Mouse (Mus musculus): ENCODE measurements around the gene Gm9112. TPM values are rescaled to one million over a fixed set of nuclear protein-coding genes. Genes with fewer than 3 reads are reported as not detected.
"Not testable (repeated sequence)": the region's sequence is repeated elsewhere in the genome, so short reads cannot be mapped to it uniquely, and the experiment has no call there.

Gm9112 gene
- not detected in 2 replicates for polyA plus RNA-seq (2014; fragmentation: Nextera tagmentation; extraction: Ambion mirVana)

DNA sequence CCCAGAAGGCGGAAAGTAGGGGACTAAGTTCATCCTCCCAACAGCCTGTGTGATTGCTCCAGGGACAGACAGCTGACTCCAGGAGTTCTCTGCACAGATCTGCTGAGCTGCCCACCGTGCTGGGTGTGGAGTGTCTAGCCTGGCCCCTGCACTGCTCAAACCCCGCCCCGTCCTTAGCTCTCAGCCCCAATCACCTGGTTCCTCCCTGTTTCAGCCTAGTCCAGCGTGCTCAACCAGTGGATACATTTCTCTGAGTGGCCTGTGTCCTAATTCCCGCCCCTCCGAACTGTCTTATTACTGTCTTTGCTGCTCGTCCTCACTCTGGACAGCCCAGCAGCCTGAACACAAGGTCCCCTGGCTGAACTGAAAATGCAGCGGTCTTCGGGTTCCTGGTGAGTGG, at the start of gene Gm9112, which contains the start of gene Dmrtc1b:
TSS of gene Gm9112 (minus strand) at position 101 of the 400 bp plus-strand sequence.
TSS of gene Dmrtc1b (plus strand) at position 331 of the 400 bp plus-strand sequence.
- H3K27ac ChIP-seq (replicated peaks; ENCODE audit: low read depth, low read length): not testable (repeated sequence)
- WGBS: 84% methylated on average over 7 of the region's 10 CpGs

DNA sequence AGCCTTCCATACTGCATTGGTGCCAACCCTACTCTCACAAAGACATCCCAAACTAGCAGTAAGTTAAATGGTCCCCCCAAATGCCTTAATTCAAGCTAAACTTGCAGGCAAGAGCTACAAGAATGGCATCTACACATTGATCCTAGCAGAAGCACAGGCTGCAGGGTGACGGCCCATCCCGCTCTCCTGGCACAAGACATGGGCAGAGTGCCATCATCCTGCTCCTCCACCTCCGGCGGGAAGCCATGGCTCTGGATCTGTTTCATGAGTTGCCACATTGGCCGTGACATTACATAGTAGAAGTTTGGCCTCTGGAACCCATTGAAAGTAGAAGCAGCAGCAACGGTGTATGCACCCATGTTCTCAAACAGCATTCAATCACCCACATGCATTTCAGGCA, 16.8 kb upstream of the Gm9112 start:
- not testable (repeated sequence) for H3K9me3 ChIP-seq (ENCODE audit: control insufficient read depth, low read length); ATAC-seq (ENCODE audit: low FRiP score, low TSS enrichment); H3K9ac ChIP-seq (replicated peaks; ENCODE audit: low read length); H3K27ac ChIP-seq (replicated peaks; ENCODE audit: low read depth, low read length); H3K36me3 ChIP-seq (ENCODE audit: control insufficient read depth, insufficient read depth, low read length); H3K27me3 ChIP-seq (ENCODE audit: control insufficient read depth, insufficient read depth, low read length); DNase-seq; H3K4me3 ChIP-seq (replicated peaks; ENCODE audit: low read depth, low read length); H3K4me1 ChIP-seq (ENCODE audit: control insufficient read depth, insufficient read depth, low read length); H3K4me2 ChIP-seq (ENCODE audit: low read length)
- 95% methylated on average over 6 of the region's 6 CpGs for WGBS

More for the DNA sequence above, at the start of gene Gm9112, which contains the start of gene Dmrtc1b:
- not testable (repeated sequence) for ATAC-seq (ENCODE audit: low FRiP score, low TSS enrichment); H3K4me1 ChIP-seq (ENCODE audit: control insufficient read depth, insufficient read depth, low read length); H3K27me3 ChIP-seq (ENCODE audit: control insufficient read depth, insufficient read depth, low read length); H3K36me3 ChIP-seq (ENCODE audit: control insufficient read depth, insufficient read depth, low read length); DNase-seq; H3K9ac ChIP-seq (replicated peaks; ENCODE audit: low read length); H3K4me3 ChIP-seq (replicated peaks; ENCODE audit: low read depth, low read length); H3K4me2 ChIP-seq (ENCODE audit: low read length); H3K9me3 ChIP-seq (ENCODE audit: control insufficient read depth, low read length)

DNA sequence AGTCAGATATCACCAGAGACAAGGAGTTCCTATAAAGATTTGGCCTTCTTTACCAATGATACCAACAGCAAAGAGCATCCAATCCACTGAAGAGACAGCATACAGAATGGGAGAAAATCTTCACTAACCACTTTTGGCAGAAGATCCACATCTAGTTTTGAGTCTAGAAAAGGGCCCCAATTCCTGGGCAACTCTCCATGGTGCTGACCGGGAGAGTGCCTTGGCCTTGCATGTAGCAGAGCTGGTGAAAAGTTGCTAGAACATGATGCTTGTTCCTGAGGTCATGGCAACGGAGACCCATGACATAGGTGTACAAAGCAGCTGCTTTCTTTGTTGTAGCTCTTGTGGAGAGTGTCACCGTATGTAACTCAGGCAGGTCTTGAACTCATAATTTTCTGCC, 6.8 kb downstream of the Gm9112 start:
- not testable (repeated sequence) for H3K9ac ChIP-seq (replicated peaks; ENCODE audit: low read length); ATAC-seq (ENCODE audit: low FRiP score, low TSS enrichment)
- 71% methylated on average over 3 of the region's 3 CpGs for WGBS

DNA sequence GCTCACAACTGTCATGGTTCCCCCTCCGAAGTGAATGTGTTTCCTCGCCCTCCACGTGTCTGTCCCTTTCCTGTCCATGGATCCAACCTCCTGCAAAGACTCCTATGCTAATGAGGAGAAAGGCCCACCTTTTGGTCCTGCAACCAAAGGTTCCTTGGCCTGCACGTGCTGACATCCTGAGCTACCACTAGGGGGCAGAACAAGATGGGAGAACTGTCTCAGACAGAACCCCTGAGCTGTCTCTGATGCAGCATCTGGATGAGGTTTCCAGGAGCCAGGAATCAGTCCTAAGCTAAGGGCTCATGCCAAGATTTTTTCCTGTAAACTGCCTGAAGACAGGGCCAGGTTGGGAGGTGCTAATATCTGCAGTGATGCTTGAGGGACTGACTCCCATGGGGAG, 18.2 kb downstream of the Gm9112 start:
- H3K27ac ChIP-seq (replicated peaks; ENCODE audit: low read depth, low read length); H3K27me3 ChIP-seq (ENCODE audit: control insufficient read depth, insufficient read depth, low read length); H3K9ac ChIP-seq (replicated peaks; ENCODE audit: low read length); H3K36me3 ChIP-seq (ENCODE audit: control insufficient read depth, insufficient read depth, low read length); H3K4me3 ChIP-seq (replicated peaks; ENCODE audit: low read depth, low read length); H3K4me2 ChIP-seq (ENCODE audit: low read length); H3K4me1 ChIP-seq (ENCODE audit: control insufficient read depth, insufficient read depth, low read length); H3K9me3 ChIP-seq (ENCODE audit: control insufficient read depth, low read length): not testable (repeated sequence)
- ATAC-seq (ENCODE audit: low FRiP score, low TSS enrichment) (peak; percentile 46; the same call in 1 of the 2 replicates), DNase-seq (peak; percentile 71)
- WGBS: 23% methylated on average over 4 of the region's 4 CpGs

More for the DNA sequence above, 6.8 kb downstream of the Gm9112 start:
- H3K9me3 ChIP-seq (ENCODE audit: control insufficient read depth, low read length); DNase-seq; H3K4me2 ChIP-seq (ENCODE audit: low read length); H3K27ac ChIP-seq (replicated peaks; ENCODE audit: low read depth, low read length); H3K36me3 ChIP-seq (ENCODE audit: control insufficient read depth, insufficient read depth, low read length); H3K4me1 ChIP-seq (ENCODE audit: control insufficient read depth, insufficient read depth, low read length); H3K27me3 ChIP-seq (ENCODE audit: control insufficient read depth, insufficient read depth, low read length); H3K4me3 ChIP-seq (replicated peaks; ENCODE audit: low read depth, low read length): not testable (repeated sequence)

DNA sequence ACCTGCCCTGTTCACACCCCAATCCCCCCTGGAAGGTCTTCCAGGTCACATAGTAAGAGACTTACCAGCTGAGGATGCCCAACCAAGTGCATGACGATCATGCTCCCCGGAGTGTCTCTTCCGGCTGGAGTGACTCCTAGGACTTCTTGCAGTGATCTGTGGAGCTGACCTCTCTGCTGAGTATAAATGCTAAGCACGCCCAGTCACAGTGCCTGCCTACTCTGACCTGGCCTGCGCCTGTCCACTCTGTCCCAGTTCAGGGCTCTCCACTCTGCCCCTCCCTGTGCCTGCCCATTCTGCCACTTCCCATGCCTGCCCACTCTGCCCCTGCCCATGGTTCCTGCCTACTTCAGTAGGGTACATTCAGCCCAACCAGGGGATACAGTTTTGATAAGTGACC, 20.6 kb downstream of the Gm9112 start, which contains the start of gene Gm3880:
TSS of gene Gm3880 (minus strand) at position 101 of the 400 bp plus-strand sequence.
- H3K4me3 ChIP-seq (replicated peaks; ENCODE audit: low read depth, low read length); H3K36me3 ChIP-seq (ENCODE audit: control insufficient read depth, insufficient read depth, low read length); H3K4me2 ChIP-seq (ENCODE audit: low read length); H3K9ac ChIP-seq (replicated peaks; ENCODE audit: low read length); H3K9me3 ChIP-seq (ENCODE audit: control insufficient read depth, low read length); H3K27ac ChIP-seq (replicated peaks; ENCODE audit: low read depth, low read length); ATAC-seq (ENCODE audit: low FRiP score, low TSS enrichment); H3K4me1 ChIP-seq (ENCODE audit: control insufficient read depth, insufficient read depth, low read length); H3K27me3 ChIP-seq (ENCODE audit: control insufficient read depth, insufficient read depth, low read length); DNase-seq: not testable (repeated sequence)
- WGBS: 90% methylated on average over 5 of the region's 5 CpGs

GRCm38 (mm10) chrX:102684706-102685105, 22.7 kb downstream of the Gm9112 start:
- not testable (repeated sequence) for H3K4me2 ChIP-seq (ENCODE audit: low read length); H3K27ac ChIP-seq (replicated peaks; ENCODE audit: low read depth, low read length); H3K36me3 ChIP-seq (ENCODE audit: control insufficient read depth, insufficient read depth, low read length); ATAC-seq (ENCODE audit: low FRiP score, low TSS enrichment); H3K27me3 ChIP-seq (ENCODE audit: control insufficient read depth, insufficient read depth, low read length); H3K4me1 ChIP-seq (ENCODE audit: control insufficient read depth, insufficient read depth, low read length); H3K4me3 ChIP-seq (replicated peaks; ENCODE audit: low read depth, low read length); H3K9ac ChIP-seq (replicated peaks; ENCODE audit: low read length); DNase-seq; H3K9me3 ChIP-seq (ENCODE audit: control insufficient read depth, low read length)
- WGBS: 39% methylated on average over 3 of the region's 3 CpGs

- ATAC-seq (ENCODE audit: low FRiP score, low TSS enrichment) (no peak), DNase-seq (no peak)
- WGBS: 82% methylated on average over 2 of the region's 2 CpGs
- no peaks in the 10 kb centered on the region for H3K9me3 ChIP-seq (ENCODE audit: control insufficient read depth, low read length)
- no peaks in the 10 kb centered on the region for H3K36me3 ChIP-seq (ENCODE audit: control insufficient read depth, insufficient read depth, low read length)
- no peak overlapping the region for H3K4me2 ChIP-seq (ENCODE audit: low read length)
- H3K27me3 ChIP-seq (ENCODE audit: control insufficient read depth, insufficient read depth, low read length): no peaks in the 10 kb centered on the region
- H3K4me1 ChIP-seq (ENCODE audit: control insufficient read depth, insufficient read depth, low read length): no peaks in the 10 kb centered on the region
- H3K9ac ChIP-seq (replicated peaks; ENCODE audit: low read length): no peak overlapping the region
- H3K4me3 ChIP-seq (replicated peaks; ENCODE audit: low read depth, low read length): no peak overlapping the region
- H3K27ac ChIP-seq (replicated peaks; ENCODE audit: low read depth, low read length): no peak overlapping the region
Observed at GRCm38 (mm10) chrX:102666641-102667040, 40.8 kb downstream of the Gm9112 start.

- Histone ChIP-seq H3K4me3 (replicated peaks; ENCODE audit: low read depth, low read length) (no peak overlapping the region), H3K9me3 (ENCODE audit: control insufficient read depth, low read length) (no peaks in the 10 kb centered on the region), H3K27me3 (ENCODE audit: control insufficient read depth, insufficient read depth, low read length) (no peaks in the 10 kb centered on the region), H3K4me2 (ENCODE audit: low read length) (no peak overlapping the region), H3K9ac (replicated peaks; ENCODE audit: low read length) (no peak overlapping the region), H3K4me1 (ENCODE audit: control insufficient read depth, insufficient read depth, low read length) (no peaks in the 10 kb centered on the region), H3K36me3 (ENCODE audit: control insufficient read depth, insufficient read depth, low read length) (no peaks in the 10 kb centered on the region), H3K27ac (replicated peaks; ENCODE audit: low read depth, low read length) (no peak overlapping the region)
- DNase-seq (peak; percentile 10), ATAC-seq (ENCODE audit: low FRiP score, low TSS enrichment) (no peak)
- WGBS: 25% methylated on average over 3 of the region's 3 CpGs
Observed at GRCm38 (mm10) chrX:102660712-102661111, 46.7 kb downstream of the Gm9112 start.
